Mouse (Mus musculus) spleen, adult 18-20 months (tissue): ENCODE data around the gene Cacna2d1.

Source experiments
- DNase-seq, 2 experiments: peaks; one replicate each; pipeline ENCODE4 v3.0.0; 2022; ENCODE audit warnings: mixed read lengths in 2 of 2

Cacna2d1 gene

DNA sequence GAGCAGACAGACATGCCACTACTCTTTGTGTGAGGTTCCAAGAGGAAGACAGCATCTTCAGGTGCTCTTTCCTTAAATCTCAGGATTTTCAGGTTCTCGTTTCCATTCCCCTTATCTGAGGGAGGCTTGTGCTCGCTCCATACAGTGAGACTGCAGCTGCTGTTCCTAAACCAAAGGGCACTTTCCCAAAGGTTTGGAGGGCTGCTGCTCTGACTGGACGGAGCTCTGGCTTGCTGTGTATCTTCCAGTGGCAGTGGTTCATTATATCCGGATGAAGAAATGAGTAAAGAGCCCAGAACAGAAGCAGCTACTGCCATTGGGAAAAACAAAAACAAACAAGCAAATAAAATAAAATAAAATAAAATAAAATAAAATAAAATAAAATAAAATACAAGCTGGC lies 359.3 kb downstream of the Cacna2d1 start:
- DNase-seq, result no peak

- no peak for DNase-seq
These were observed 360.2 kb downstream of the Cacna2d1 start for GRCm38 (mm10) chr5:16294708-16295107.

- no peak for DNase-seq
These were observed 362.8 kb downstream of the Cacna2d1 start for GRCm38 (mm10) chr5:16297170-16297771.

GRCm38 (mm10) chr5:16299631-16300030 lies 365.1 kb downstream of the Cacna2d1 start:
- no peak for DNase-seq

DNA sequence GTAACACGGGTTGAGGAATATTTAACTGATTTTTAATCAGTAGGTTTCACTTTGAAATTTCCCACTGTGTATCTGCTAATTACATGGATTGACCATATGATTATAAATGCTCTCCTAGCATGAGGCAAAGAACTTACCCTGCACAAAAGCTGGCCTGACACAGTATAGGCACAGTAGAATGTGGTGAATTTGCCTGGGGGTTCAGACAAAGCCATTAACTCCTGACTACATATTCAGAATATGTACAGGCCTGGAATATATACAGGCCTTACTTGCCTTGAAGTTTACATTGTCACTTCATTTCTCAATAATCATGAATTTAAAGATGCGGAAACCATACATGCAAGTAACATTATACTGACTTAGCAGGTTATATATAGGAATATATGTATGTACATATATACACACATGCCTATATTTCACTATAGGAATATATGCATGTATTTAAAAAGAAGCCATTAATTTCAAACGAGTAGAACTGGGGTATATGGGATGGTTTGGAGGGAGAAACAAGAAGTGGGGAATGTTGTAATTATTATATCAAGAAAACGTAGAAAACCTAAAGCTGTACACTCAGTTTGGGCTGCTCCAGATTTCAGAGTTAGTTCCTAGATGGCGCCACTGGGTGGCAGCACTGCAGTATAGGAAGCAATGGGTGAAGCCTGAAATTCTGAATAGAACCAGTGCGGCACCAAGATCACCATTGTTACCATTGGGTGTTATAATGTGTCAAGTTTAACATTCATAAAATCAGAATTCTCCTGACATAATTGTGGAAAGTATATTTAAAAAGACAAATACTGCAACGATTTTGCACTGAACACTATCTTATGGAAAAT lies 374.9 kb downstream of the Cacna2d1 start:
- DNase-seq, result peak in 1 of 2 experiments; percentile 29

GRCm38 (mm10) chr5:16314242-16314641 lies 379.8 kb downstream of the Cacna2d1 start:
- no peak for DNase-seq

DNA sequence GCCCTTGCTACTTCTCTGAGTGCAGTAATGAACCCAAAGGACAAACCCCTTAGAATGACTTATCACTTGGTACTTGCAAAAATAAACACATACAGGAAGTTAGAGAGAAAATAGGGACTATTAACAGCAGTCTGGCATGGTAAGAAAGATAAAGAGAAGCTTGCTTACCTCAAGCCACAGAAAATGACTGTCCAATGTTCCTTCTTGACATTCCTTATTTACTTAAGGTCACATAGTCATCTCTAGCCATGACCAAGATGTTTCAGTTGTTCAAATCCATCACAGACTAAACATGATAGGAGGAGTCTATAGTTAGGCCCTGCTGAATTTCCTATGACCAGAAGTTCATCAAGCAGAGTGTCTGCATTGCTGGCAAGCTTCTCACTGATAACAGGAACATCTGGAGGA lies 381.5 kb downstream of the Cacna2d1 start:
- DNase-seq, result no peak

DNA sequence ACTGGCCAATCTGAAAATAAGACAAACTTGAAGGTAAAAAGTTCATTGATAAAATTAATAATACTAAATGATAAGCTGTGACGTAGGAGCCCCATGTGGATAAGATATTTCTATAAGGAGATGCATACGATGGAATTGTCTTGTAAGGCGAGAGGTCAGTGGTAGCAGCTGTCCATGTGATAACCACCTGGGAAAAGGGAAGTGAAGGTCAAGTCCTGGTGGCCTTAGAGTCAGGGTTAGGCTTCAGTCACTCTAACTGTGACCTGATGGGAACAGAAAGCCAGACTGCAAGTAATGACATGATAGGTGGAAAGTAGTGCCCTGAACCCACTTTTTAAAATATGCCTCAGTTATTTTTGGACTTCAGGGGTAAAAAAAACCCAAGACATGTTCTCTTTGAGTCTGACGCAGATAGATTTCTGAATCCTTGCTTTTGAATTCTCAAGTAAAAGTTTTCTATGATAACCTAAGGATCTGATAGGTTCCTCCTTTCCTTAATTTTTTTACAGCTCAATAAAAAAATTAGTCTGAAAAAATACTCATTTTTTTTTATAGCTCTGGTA lies 383.3 kb downstream of the Cacna2d1 start:
- DNase-seq, result no peak

GRCm38 (mm10) chr5:16326610-16327009 lies 392.1 kb downstream of the Cacna2d1 start:
- DNase-seq, result no peak

DNA sequence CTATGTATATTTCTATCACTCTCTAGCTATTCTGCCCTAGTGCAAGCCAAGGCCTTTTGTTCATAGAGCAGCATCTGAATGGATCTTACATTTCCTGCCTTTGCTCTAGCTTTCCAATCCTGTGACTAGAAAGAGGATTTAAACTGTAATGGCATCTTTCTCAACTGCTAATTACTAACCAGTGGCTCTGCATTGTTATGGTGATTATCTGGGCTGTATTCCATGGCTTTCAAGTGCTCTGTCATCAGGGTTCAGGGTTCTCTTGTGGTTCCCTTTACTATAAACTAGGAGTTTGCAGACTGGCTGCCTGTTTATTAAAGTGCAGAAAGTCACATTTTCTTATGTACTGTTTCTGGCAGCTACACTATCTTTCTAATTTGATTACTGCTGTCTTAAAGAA lies 410.9 kb downstream of the Cacna2d1 start:
- DNase-seq, result no peak

GRCm38 (mm10) chr5:16355816-16356215 lies 421.3 kb downstream of the Cacna2d1 start:
- no peak for DNase-seq

- DNase-seq, result no peak
These were observed 423.2 kb downstream of the Cacna2d1 start for GRCm38 (mm10) chr5:16357709-16358108.

GRCm38 (mm10) chr5:16362076-16362475 lies 427.6 kb downstream of the Cacna2d1 start:
- DNase-seq, result no peak

- no peak for DNase-seq
These were observed 428.7 kb downstream of the Cacna2d1 start for GRCm38 (mm10) chr5:16363171-16363570.

- no peak for DNase-seq
These were observed 436.2 kb downstream of the Cacna2d1 start for GRCm38 (mm10) chr5:16370706-16371105.

GRCm38 (mm10) chr5:16373966-16374365 lies 439.5 kb downstream of the Cacna2d1 start:
- no peak for DNase-seq

DNA sequence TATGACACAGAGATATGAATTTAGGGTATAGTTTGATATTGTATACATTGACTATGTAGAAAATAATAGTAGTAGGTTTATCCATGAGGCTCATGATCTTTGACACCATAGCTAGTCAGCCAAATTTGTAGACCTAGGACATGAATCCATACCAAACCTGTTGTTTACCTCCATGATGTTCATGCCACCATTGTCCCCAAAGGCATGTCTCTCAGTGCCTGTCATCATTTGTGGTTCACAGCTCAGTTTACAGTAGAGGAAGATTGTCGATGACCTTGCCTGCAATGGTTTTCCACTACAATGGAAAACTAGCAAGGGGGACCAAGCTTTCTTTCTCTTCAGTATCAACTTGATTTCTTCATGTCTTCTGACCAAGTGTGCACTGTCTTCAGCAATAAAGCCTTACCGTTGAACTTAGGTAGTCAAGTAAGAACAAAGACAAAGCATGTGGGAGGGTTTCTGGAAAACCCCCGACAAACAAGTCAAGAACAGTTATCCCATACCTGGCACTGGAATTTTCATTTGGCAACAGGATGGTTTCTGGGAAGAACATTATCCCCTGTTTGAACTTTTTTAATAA lies 441.9 kb downstream of the Cacna2d1 start:
- DNase-seq, result no peak

DNA sequence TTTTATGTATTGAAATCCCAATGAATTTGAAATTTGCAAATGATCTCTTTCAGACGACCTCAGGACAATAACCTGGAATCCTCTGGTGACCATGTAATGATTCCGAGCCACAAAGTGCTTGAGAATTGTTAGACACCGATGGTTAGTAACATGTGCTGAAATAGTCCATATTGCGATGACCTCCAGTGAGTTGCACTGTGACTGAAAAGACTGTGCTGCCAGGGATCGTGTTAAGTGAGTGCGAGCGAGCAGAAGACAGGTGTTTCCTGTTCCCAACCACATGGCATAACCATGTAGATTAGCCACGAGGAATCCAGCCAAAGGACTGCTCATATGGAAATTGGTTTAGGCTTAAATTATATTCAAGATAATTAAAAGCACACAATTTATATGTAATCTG lies 475.5 kb downstream of the Cacna2d1 start:
- no peak for DNase-seq

DNA sequence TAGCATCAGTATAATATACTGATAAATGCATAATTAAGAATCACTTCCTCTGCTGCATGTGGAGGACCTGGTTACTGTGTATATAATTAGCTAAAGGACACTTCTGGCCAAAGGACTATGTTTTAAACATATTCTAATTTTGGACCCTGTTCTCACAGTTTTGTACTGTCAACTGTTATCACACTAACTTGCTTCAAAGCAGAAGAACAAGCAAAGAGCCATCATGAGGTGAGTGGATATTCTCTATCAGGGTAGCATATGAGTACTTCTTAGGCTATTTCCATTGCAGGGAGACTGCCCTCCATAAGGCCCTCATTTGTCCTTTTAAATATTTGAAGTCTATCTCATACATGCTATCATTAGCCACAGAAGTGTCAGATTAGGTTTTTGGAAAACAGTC lies 480.2 kb downstream of the Cacna2d1 start:
- no peak for DNase-seq

DNA sequence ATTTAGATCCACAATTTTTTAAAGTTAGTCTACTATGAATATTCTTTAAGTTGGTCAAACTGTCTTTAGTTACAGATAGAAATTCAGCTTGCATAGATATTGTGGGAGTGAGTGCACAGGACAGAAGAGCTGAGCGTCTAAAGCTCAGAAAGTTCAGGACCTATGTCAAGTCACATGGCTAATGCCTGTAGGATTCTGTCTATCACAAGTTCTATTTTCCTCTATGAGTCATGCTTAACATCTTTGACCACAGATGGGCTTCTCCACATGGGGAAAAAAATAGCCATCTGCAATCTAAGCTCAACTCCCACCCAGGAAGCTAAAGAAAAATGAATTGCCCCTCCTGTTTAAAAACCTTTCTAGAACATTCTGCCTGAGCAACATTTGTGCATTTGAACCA lies 483.5 kb downstream of the Cacna2d1 start:
- no peak for DNase-seq

- no peak for DNase-seq
These were observed 484.0 kb downstream of the Cacna2d1 start for GRCm38 (mm10) chr5:16418504-16418903.
